Mouse (Mus musculus) mesoderm, embryonic 11.5 days (tissue): ENCODE results near the gene Gm15517.
"Not testable (repeated sequence)": the region's sequence is repeated elsewhere in the genome, so short reads cannot be mapped to it uniquely, and the experiment has no call there.

Source experiments
- DNase-seq: peaks from one replicate; pipeline ENCODE4 v3.0.0-alpha.2; 2012; ENCODE audit warnings: low read depth, low spot score

Gene Gm15517

DNA sequence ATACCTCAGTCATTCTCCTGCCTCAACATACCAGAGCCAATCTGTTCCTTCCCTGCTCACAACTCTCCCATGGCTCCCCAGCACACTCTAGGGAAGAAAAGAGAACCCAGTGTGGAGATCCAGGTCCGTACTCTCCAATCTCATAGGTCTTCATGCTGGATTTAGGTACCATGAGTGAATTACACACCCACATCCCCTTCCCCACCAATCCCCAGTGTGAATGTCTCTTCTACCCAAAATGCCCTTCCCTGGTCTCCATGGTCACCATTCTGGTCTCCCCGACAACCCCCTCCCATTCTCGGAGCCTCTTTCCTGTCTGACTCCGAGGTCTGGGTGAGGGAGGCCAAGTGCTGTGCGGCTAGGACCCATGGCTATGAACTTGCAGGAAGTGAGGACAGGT, at the start of gene Gm15517:
Gene Gm15517 (plus strand): TSS at position 301 of the 400 bp plus-strand sequence.
- DNase-seq, result no peak

DNA sequence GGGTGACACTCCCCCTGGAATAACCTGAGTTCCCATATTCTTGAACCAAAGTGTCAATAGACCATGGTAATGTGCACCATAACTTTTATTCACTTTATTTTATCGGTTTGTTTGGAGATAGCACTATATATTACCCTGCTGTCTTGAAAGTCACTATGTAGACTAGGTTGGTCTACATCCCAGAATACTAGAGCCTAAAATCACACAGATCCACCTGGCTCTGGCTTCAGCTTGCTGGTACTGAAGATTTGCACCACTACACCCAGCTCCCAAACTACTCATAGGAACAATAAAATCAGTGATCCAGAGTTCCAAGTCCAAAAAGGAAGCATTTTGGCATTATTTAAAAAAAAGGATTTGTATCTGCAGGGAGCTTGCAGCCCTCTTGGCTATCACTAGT, 45.6 kb upstream of the Gm15517 start, which contains the start of gene Klk1b5:
Gene Klk1b5 (plus strand): TSS at position 301 of the 400 bp plus-strand sequence.
- no peak for DNase-seq

DNA sequence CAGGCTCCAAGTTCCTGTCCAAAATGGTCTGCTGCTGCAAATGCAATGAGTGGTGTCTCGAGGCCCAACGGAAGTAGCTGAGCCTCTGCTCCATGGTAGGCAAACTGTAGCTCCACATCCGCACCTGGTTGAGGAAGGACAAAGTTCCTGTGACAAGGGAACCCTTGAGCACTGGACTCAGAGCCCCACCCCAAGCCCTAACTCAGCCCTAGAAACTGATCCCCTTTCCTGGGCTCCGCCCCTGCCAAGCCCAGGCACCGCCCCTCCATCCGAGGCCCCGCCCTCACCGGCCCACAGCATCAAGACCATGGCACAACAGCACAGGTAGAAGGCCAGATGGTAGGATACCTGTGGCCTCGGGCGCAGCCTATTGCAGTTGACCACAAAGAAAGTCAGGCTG, 39.6 kb upstream of the Gm15517 start:
- DNase-seq, result not testable (repeated sequence)

DNA sequence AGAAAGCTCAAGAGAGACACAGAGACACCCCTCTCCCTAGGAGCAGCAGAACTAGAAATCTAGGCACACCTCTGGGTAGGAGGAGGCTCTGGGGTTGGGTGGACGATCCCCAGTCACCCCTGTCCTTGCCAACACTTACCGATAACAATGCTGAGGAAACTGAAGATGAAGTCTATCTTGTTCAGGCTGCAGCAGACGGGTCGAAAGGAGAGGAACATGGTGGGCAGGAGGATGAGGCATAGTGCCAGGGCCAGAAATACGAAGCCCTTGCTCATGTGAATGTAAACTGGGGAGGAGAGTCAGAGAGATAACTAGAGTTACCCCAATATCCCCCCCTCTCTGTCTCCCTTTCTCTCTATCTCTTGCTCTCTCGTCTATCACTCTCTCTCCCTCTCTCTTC, 38.9 kb upstream of the Gm15517 start:
- not testable (repeated sequence) for DNase-seq

DNA sequence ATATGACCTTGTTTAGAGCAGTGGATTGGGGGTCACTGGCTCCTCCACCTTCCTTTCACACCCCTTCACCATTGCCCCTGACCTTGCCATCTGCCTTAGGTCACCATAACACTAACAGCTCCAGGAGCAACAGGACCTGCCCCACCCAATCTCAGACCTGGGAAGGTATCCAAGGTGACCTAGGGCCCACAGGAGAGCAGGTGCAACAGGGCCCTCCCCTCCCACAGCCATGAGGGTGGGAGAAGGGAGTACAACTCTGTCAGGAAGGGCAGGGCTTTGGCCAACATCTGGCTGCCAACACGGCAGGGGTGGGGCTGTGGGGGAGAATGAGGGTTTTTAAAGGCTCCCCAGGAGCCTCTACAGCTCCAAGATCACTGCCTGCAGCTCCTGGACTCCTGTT, 36.2 kb upstream of the Gm15517 start, which contains the start of gene Klk1:
Gene Klk1 (plus strand): TSS at position 285 of the 400 bp plus-strand sequence.
- DNase-seq, result no peak

DNA sequence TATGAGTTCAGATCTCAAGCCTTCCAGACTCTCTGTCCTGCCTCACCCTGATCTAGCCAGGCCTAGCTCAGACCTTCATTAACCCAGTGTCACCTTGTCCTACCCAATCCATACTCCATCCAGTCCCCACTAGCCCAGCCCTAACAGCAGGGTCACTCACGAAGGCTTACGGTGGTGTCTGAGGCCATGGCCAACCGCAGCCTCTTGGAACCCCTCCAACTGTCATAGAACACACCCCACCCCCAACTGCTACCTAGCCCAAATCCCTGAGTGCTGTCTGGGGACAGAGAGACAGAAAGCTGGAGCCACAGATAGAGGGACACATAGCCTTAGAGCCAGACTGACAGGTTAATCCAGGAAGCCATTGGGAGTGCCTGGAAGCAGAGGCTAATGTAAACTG, 25.3 kb upstream of the Gm15517 start, which contains the start of gene Gm36864:
Gene Gm36864 (plus strand): TSS at position 269 of the 400 bp plus-strand sequence.
- no peak for DNase-seq

DNA sequence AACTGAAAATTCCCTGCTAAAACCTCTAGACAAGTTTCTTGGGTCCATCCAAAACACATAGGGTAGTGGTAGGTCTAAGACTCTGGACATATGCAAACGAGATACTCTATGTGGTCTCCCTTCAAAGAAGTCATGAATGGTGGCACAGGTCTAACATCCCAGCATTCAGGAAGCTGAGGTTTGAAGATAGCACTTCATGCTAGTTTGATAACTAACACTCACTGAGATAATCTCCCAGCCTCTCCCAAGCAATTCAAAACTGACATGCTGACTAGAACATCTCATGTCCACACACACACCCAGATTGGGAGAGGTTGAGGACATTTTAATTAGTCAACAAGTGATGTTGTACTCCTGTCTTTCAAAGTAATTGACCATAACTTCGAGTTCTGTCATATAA, 21.3 kb upstream of the Gm15517 start:
- DNase-seq, result no peak

DNA sequence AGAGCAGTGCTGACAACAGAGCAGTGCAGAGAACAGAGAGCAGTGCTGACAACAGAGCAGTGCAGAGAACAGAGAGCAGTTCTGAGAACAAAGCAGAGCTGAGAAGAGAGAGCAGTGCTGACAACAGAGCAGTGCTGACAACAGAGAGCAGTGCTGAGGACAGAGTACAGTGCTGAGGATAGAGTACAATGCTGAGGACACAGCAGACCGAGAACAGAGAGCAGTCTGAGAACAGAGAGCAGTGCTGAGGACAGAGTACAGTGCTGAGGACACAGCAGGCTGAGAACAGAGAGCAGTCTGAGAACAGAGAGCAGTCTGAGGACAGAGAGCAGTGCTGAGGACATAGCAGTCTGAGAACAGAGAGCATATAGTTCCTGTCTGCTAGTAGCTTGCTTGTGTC, 20.5 kb upstream of the Gm15517 start:
- DNase-seq, result no peak

DNA sequence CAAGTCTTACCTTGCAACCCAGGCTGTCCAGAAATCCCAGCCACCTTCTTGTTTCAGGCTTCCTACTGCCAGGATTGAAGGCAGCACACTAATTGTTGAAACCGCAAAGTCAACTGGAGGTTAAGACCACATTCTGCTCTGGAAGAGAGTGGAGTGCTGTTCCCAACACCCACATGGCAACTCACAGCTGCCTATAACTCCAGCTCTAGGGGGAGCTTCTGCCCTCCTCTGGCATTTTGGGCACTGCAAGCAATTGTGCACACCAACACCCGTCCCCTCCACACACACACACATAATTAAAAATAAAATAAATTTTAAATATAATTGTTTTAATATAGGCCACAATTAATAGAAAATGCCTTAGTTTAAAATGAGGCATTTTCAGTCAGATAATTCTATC, 20.1 kb upstream of the Gm15517 start:
- DNase-seq, result no peak

DNA sequence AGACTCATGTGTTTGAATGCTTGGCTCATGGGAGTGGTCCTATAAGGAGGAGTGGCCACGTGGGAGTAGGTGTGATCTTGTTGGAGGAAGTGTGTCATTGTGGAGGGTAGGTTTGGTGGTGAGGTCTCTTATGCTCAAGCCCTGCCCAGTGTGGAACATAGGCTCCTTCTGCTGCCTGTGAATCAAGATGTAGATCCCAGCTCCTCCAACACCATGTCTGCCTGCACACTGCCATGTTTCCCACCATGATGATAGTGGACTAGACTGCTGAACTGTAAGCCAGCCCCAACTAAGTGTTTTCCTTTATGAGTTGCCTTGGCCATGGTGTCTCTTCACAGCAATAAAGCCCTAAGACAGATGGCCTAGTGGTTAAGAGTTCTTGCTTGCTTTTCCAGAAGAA, 17.2 kb upstream of the Gm15517 start:
- no peak for DNase-seq

DNA sequence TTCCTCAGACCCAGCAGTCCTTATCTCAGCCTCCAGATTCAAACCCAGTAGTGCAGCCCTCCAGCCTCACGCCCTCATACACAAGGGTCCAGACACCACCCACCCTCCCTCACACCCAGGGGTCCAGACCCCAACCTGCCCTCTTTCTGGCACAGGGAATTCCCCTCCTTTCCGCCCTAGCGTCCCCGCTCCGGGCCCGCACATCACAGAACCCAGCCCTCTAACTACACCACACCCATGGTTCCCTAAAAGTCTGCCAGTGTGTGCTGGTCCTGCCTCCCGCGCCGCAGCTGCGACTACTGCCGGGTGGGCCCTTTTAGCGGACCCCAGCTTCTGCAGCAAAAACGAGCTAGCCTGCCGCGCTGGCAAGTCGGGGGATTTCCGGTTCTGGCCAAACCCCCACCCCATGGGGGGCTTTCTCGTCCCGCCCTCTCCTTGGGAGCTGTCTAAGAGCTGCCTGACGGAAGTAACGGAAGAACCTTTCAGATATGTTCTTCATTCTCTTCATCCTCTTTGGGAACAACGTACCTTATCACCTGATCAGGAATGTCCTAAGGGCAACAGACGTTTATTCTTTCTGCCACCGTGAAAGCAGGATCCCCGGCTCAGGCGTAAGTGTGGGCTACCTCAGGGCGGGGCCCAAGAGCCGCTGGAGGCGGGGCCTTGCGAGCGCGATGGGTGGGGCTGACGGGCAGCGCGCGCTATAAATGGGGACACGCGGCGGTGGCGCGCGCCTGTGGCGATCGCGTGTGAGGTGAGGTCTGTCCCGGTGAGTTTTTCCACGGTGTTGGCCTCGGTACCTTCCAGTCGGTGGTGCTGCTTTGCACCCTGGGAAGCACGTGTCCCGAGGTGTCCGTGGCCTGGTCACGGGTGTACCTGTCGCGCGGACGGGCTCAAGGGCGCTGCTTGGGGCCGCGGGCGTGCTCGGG, 14.9 kb upstream of the Gm15517 start, which contains the start of the genes 1700028J19Rik and 2410002F23Rik:
Gene 1700028J19Rik (minus strand): TSS at position 641 of the 929 bp plus-strand sequence.
Gene 2410002F23Rik (plus strand): TSS at position 668 of the 929 bp plus-strand sequence.
- DNase-seq, result peak; percentile 93

DNA sequence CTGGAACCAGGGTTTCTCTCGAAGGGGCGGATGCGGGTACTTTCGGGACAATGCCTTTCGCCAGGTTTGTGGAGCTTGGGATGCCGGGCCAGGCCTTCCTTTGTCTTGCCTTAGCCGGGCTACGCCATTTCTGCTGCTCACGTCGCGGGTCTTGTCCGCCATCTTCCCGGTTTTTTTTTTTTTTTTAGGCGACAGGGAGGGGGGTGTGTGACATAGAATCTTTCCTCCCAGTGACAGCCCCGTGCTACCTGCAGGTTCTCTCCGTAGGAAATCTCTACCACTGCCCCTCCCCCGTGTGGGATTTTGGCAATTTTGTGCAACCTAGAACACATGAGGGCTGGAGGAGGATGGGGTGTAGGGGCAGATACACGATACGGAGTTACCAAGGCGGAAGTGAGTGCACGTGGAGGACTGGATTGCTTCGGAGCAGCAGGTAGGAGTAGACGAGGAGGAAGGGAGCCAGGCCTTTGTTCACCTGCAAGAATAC, 14.2 kb upstream of the Gm15517 start:
- DNase-seq, result peak; percentile 69

DNA sequence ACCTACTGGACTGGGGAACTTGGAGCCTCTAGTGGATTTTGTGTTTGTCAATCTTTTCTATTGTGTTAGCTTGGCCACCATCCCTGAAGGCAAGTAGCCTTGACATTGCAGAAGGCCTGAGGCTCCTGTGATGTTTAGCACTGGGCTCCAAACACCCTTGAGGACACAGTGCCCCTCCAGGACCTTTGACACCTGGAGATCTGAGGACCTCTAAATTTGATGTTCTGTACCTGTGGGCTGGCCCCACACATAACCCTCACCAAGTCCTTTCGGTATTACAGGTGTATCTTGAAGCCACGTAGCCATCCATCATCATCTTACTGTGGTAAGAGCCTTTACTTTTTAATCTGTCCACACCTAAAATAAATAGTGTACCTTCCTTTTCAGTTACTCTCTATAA, 13.3 kb upstream of the Gm15517 start:
- no peak for DNase-seq

DNA sequence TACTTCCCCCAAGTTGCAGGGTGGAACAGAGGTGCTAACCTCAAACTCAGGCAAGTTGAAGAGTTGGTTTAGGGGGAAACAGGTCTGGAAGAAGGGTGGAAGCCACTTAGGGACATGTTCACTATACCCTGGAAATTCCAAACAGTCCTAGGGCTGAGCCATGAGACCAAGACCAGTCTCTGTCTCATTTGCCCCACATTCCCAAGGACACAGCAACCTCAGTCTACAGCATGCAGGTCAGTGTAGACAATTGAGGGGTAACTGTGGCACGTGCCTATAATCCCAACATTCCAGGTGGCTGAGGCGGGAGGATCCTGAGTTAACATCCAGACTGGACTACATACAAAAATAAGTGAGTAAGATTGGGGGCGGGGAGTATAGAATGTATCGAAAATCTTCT, 12.0 kb upstream of the Gm15517 start:
- no peak for DNase-seq

DNA sequence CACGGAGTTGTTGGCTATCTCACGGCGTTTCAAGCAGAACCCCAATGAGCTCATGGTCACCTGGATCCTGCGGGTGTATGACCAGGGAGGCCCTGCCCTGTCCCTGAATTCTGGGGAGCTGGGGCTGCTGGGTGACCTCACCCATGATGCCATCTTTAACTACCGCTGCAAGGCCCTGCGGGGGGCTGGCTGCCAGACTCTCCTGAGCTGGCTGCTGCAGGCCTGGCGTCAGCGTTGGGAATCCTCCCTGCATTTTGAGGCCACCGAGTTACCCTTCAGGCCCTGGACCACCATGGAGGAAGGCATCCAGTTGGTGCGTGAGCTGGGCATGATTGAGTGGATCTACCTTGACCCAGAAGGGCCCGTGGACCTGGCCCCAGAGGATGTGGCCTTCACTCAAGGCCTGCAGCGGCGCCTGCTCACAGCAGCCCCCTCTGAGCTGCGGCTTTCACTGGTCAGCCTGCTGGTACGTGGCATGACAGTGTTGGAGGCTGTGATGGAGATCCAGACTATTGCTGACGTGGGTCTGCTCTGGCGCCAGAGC, 10.4 kb upstream of the Gm15517 start:
- DNase-seq, result not testable (repeated sequence)

DNA sequence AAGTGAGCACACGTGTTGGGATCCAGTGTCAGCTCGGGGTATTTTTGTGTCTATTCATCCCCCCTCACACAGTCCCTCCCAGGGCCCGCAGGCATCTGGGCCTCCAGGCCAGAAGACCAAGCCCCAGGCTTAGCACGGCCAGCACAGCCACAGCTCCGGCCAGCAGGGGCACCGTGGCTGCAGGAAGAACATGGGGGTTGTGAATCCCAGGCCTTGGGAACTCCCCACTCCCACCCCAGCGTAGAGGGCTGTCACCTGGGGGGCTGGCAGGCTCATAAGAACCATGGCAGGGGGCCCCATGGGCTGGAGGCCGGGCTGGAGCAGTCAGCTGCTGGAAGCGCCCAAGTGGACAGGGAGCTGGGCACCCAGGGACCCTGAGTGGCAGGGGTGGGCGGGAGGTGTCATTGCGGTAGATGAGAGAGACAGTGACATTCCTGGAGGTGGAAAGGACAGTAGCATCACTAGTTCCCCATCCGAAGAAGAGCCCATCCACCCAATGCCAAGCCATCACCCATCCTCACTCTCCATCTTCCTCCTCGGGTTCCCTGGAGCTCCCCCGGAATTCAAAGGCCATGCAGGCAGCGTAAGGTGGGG, 8.1 kb upstream of the Gm15517 start:
- DNase-seq, result no peak

DNA sequence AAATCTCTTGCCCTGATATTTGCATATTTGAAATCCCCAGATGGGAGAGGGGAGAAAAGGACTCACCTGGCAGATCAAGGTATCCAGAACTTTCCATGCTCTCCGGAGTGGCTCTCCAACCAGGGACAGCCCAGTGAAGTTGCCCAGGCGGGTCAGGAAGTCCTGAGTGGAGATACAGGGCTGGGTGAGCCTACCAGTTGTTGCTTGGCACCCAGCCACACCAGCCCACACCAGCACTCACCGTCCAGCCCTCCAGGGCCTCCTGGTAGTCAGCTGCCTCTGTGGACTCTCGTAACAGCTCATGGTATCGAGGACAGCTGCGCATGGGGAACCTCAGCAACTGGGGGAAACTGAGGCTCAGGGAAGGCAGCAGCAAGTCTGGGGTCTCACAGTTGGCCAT, 6.3 kb upstream of the Gm15517 start:
- no peak for DNase-seq

DNA sequence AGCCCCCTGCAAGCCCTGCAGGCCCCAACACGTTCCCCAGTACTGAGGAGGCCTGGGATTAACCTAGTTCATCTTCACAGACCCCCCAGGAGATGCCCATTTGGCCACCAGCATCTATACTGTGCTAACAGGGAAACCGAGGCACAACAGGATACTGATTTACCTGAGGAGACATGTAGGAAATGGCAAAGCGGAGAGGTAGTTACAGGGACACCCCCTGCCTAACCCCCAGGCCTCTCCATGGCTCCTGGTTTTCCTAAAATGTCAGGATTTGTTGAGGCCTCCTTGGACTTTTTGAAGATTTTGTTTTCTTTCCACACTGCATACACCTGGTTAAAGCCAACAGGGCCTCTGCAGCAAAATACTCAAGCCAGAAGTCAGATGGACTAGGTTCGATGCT, 4.0 kb upstream of the Gm15517 start, which contains the start of gene Acp4:
Gene Acp4 (minus strand): TSS at position 101 of the 400 bp plus-strand sequence.
- no peak for DNase-seq

DNA sequence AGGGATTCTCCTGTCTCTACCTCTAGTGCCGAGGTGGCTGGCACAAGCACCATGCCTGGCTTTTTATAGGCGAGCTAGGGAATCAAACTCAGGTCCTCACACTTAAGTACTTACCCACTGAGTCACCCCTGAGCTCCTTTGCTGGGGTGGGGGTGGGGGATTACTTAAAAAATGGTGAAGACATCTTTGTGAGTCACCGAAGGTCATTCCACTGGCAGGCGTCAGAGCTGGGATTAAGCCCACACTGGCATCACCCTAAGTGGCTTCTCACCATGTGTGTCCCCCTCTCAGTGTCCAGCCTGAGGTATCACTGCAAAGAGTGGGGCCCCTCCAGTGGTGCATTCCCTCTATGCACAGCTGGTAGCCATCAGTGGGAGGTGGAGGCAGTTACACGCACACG, 837 bp upstream of the Gm15517 start:
- DNase-seq, result no peak

DNA sequence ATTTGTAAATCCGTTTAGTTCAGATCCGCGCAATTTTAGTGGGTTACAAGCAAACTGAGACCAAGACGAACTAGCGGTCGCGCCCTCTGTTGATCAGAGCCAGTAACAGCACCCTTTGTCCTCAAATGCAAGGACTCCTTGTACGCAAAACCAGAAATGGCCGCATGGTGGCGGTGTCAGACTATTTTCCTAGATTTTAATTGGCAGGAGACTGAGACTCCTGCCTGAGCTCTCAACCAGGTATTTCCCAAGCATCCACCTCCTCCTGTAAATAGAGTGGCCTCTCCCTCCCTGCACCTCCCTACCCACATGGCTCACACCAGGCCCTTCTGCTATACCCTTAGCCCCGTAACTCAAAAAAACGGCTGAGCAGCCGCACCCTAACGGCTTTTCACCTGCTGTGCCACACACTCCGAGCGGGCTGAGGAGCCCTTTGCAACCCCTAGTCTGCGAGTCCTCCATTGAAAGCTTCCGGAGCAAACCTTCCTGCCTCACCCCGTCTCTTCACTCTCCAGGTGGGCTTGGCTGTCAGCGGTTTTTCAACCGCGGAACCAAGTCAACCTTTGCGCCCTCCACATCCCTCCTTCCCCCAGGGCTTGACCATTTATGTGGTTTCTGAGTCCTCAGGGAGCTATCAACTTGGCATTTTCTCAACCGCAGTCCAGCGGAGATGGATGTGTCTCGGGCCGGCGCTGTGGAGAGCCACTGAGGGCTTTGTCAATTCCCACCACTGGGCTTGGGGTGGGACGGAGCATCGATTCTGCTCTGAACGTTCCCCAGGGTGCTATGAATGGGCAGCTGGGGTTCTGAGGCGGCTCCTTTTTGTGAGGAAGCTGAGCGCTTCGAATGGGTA, 1.8 kb downstream of the Gm15517 start:
- DNase-seq, result peak; percentile 95

DNA sequence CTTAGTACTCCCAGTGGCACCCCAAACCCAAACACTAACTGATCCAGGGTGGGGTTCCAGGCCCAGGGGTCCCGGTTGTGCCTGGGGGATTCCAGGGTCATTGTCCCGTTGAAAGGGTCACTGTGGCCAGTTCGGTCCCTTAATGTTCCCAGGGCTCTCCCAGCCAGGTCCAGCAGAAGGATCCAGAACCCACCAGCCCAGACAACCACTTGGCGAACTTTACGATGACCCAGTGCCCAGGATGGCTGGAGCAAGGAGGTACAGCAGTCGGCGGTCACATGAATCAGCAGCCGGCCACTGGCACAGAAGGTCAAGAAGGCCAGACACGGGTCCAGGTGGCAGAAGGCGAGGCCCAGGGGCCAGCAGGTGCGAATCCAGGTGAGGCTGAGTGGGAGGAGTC, 6.9 kb downstream of the Gm15517 start:
- DNase-seq, result no peak
